Mouse (Mus musculus) large intestine, adult 2 months (tissue): ENCODE measurements around the gene Pik3ap1. TPM values are rescaled to one million over a fixed set of nuclear protein-coding genes. Genes with fewer than 3 reads are reported as not detected.

Experiments used
- DNase-seq: peaks from one replicate; pipeline ENCODE4 v3.0.0-alpha.2; 2012; ENCODE audit warnings: low read depth, low spot score
- WGBS: fragments of 180-500 bp; shearing (Covaris S2); methylation state at CpG from one replicate; pipeline ENCODE4 v1.1.7; 2018; 5-methylcytosine and 5-hydroxymethylcytosine counted together
- polyA plus RNA-seq: library from polyadenylated mRNA; depleted of rRNA; stranded (reverse); fragments of >200 nt; gene quantifications from 2 replicates; pipeline ENCODE4 v1.2.3, GENCODE M21; 2012; rRNA removed

The Pik3ap1 gene
- polyA plus RNA-seq, 1 experiment: 13.1 TPM

- WGBS: 28% methylated on average over 5 of the region's 5 CpGs
- no peak for DNase-seq
These were observed 130.3 kb downstream of the Pik3ap1 start for GRCm38 (mm10) chr19:41254584-41254983.

GRCm38 (mm10) chr19:41248968-41249367 is 135.9 kb downstream of the Pik3ap1 start:
- 64% methylated on average over 4 of the region's 4 CpGs for WGBS
- DNase-seq: no peak

- WGBS: 88% methylated on average over 3 of the region's 3 CpGs
- no peak for DNase-seq
These were observed 136.6 kb downstream of the Pik3ap1 start for GRCm38 (mm10) chr19:41248271-41248670.

GRCm38 (mm10) chr19:41246271-41246670 is 138.6 kb downstream of the Pik3ap1 start:
- 71% methylated on average over 4 of the region's 4 CpGs for WGBS
- no peak for DNase-seq

- 69% methylated on average over 6 of the region's 6 CpGs for WGBS
- no peak for DNase-seq
These were observed 140.3 kb downstream of the Pik3ap1 start for GRCm38 (mm10) chr19:41244581-41244980.

GRCm38 (mm10) chr19:41241997-41242396 is 142.9 kb downstream of the Pik3ap1 start:
- WGBS: 92% methylated on average over 5 of the region's 5 CpGs

GRCm38 (mm10) chr19:41233698-41234097 is 151.2 kb downstream of the Pik3ap1 start:
- no peak for DNase-seq
- 83% methylated on average over 4 of the region's 4 CpGs for WGBS

More at GRCm38 (mm10) chr19:41241997-41242396, 142.9 kb downstream of the Pik3ap1 start:
- no peak for DNase-seq

Other genes with a start within 250 kb of the Pik3ap1 start
- gene Tll2, start 178.3 kb downstream of the Pik3ap1 start, polyA plus RNA-seq: 0.04 and 0.07 TPM in 2 replicates
- gene Tm9sf3, start 121.1 kb downstream of the Pik3ap1 start, polyA plus RNA-seq: 73.0 and 88.0 TPM in 2 replicates
- gene Lcor, start 97.5 kb upstream of the Pik3ap1 start, polyA plus RNA-seq: 2.0 and 6.5 TPM in 2 replicates
- gene Gm340, start 197.3 kb upstream of the Pik3ap1 start, polyA plus RNA-seq: 1.0 and 1.9 TPM in 2 replicates